Mouse (Mus musculus) lung, adult 2 months (tissue): Measurements from ENCODE around the gene Cap1. TPM values are rescaled to one million over a fixed set of nuclear protein-coding genes. Genes with fewer than 3 reads are reported as not detected.

Experiments used
- DNase-seq: peaks from one replicate; pipeline ENCODE4 v3.0.0; 2022
- H3K4me1 ChIP-seq: fragments of 200-500 bp; 2 replicates; pipeline ENCODE4 v1.6.1; 2011; ENCODE audit warnings: low read length; ENCODE audit not compliant: control insufficient read depth, insufficient read depth
- H3K4me3 ChIP-seq: fragments of 200-500 bp; replicated peaks from 2 replicates; pipeline ENCODE3; 2011; ENCODE audit warnings: low read depth, mild to moderate bottlenecking, control low read depth, low read length; ENCODE audit errors: extremely low read depth
- CTCF ChIP-seq: fragments of 200-500 bp; IDR thresholded peaks from 2 replicates; pipeline ENCODE4 v1.5.1; 2011; ENCODE audit warnings: mild to moderate bottlenecking, low read length, control low read depth; ENCODE audit not compliant: insufficient read depth
- POLR2A ChIP-seq: fragments of 200-500 bp; IDR thresholded peaks from 2 replicates; pipeline ENCODE4 v1.6.1; 2011; ENCODE audit warnings: low read depth, mild to moderate bottlenecking, control low read depth, low read length, borderline replicate concordance; ENCODE audit errors: extremely low read depth
- WGBS: fragments of 180-500 bp; shearing (Covaris S2); methylation state at CpG from one replicate; pipeline ENCODE4 v1.1.7; 2018; 5-methylcytosine and 5-hydroxymethylcytosine counted together
- polyA plus RNA-seq: library from polyadenylated mRNA; depleted of rRNA; stranded (reverse); fragments of >200 nt; gene quantifications from 2 replicates; pipeline ENCODE4 v1.2.3, GENCODE M21; 2012

Gene Cap1
- polyA plus RNA-seq, 1 experiment: 124 TPM

GRCm38 (mm10) chr4:122912613-122913012 lies 26.8 kb upstream of the Cap1 start:
- no peak overlapping the region for H3K4me3 ChIP-seq
- TF ChIP-seq CTCF (peak; percentile 45), POLR2A (no peak)
- H3K4me1 ChIP-seq: no peaks in the 10 kb centered on the region
- 77% methylated on average over 5 of the region's 5 CpGs for WGBS
- DNase-seq: no peak

GRCm38 (mm10) chr4:122910577-122910976 lies 24.7 kb upstream of the Cap1 start:
- WGBS: 44% methylated on average over 6 of the region's 6 CpGs
- TF ChIP-seq CTCF (peak; percentile 53), POLR2A (no peak)
- Histone ChIP-seq H3K4me1 (no peaks in the 10 kb centered on the region), H3K4me3 (no peak overlapping the region)
- DNase-seq: no peak

- Histone ChIP-seq H3K4me1 (no peaks in the 10 kb centered on the region), H3K4me3 (no peak overlapping the region)
- DNase-seq: no peak
- TF ChIP-seq CTCF (no peak), POLR2A (no peak)
- 56% methylated on average over 12 of the region's 12 CpGs for WGBS
These were observed 23.8 kb upstream of the Cap1 start for GRCm38 (mm10) chr4:122909572-122910189.

- TF ChIP-seq POLR2A (no peak), CTCF (no peak)
- H3K4me3 ChIP-seq: no peak overlapping the region
- no peaks in the 10 kb centered on the region for H3K4me1 ChIP-seq
- 69% methylated on average over 10 of the region's 10 CpGs for WGBS
- no peak for DNase-seq
These were observed 19.5 kb upstream of the Cap1 start for GRCm38 (mm10) chr4:122905359-122905758.

GRCm38 (mm10) chr4:122903709-122904108 lies 17.9 kb upstream of the Cap1 start:
- TF ChIP-seq CTCF (no peak), POLR2A (no peak)
- Histone ChIP-seq H3K4me1 (no peaks in the 10 kb centered on the region), H3K4me3 (no peak overlapping the region)
- DNase-seq: no peak
- 81% methylated on average over 3 of the region's 3 CpGs for WGBS

- Histone ChIP-seq H3K4me3 (no peak overlapping the region), H3K4me1 (no peaks in the 10 kb centered on the region)
- whole genome bisulfite sequencing: 30% methylated on average over 6 of the region's 6 CpGs
- TF ChIP-seq CTCF: peak; percentile 46; the same call in 1 of the 2 replicates
- no peak for TF ChIP-seq POLR2A
- DNase-seq: no peak
These were observed 16.3 kb upstream of the Cap1 start for GRCm38 (mm10) chr4:122902156-122902555.

GRCm38 (mm10) chr4:122898313-122898712 lies 12.5 kb upstream of the Cap1 start:
- peak; percentile 46 for DNase-seq
- TF ChIP-seq CTCF (peak; percentile 62), POLR2A (no peak)
- H3K4me3 ChIP-seq: no peak overlapping the region
- H3K4me1 ChIP-seq: no peaks in the 10 kb centered on the region
- 14% methylated on average over 5 of the region's 5 CpGs for WGBS

- H3K4me3 ChIP-seq: no peak overlapping the region
- 84% methylated on average over 4 of the region's 4 CpGs for WGBS
- H3K4me1 ChIP-seq: no peaks in the 10 kb centered on the region
- no peak for TF ChIP-seq CTCF
- no peak for TF ChIP-seq POLR2A
- no peak for DNase-seq
These were observed 11.9 kb upstream of the Cap1 start for GRCm38 (mm10) chr4:122897750-122898149.

- Histone ChIP-seq H3K4me3 (no peak overlapping the region), H3K4me1 (no peaks in the 10 kb centered on the region; the same call in 1 of the 2 replicates)
- no peak for TF ChIP-seq CTCF
- no peak for TF ChIP-seq POLR2A
- DNase-seq: no peak
- WGBS: 50% methylated on average over 5 of the region's 5 CpGs
These were observed 6.3 kb upstream of the Cap1 start for GRCm38 (mm10) chr4:122892157-122892556.

GRCm38 (mm10) chr4:122891597-122891996 lies 5.7 kb upstream of the Cap1 start:
- TF ChIP-seq CTCF (no peak), POLR2A (no peak)
- Histone ChIP-seq H3K4me1 (no peaks in the 10 kb centered on the region; the same call in 1 of the 2 replicates), H3K4me3 (no peak overlapping the region)
- 21% methylated on average over 1 of the region's 1 CpGs for WGBS
- DNase-seq: no peak
